Mouse (Mus musculus) ES-E14 (cell line): ENCODE measurements around the gene Mrc1.

Source experiments
- CHD2 ChIP-seq: IDR thresholded peaks from 2 replicates; pipeline ENCODE4 v1.6.1; 2014; ENCODE audit warnings: mild to moderate bottlenecking, low read depth, low read length, inconsistent platforms
- HCFC1 ChIP-seq: IDR thresholded peaks from 2 replicates; pipeline ENCODE4 v1.6.1; 2012; ENCODE audit warnings: low read length, inconsistent platforms, borderline replicate concordance; ENCODE audit not compliant: insufficient read depth
- MAFK ChIP-seq: IDR thresholded peaks from 2 replicates; pipeline ENCODE4 v1.6.1; 2014; ENCODE audit warnings: mild to moderate bottlenecking, low read depth, low read length, inconsistent platforms; ENCODE audit not compliant: insufficient read depth

DNA sequence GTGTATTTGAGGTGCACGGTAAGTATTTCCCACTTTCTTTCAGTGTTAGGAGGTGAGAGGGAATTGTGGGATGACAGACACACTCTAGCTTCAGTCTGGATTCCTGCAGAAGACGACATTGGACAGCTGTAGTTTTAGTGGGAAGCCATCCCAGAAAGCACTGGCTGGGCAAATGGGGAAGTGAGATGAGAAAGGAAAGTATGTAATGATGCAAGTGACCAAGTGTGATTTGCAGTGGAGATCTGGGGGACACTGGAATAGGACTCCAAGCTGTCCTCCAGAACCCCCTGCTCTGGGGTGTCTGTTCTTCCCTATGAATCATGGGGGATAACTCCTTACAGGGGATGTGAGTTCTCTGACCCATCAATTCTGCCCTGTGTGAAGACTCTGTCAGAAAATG lies 4.8 kb downstream of the Mrc1 start:
- TF ChIP-seq MAFK, result no peak
- TF ChIP-seq HCFC1, result no peak
- no peak for TF ChIP-seq CHD2
